Mouse (Mus musculus): ENCODE results near the gene Tbc1d13. TPM values are rescaled to one million over a fixed set of nuclear protein-coding genes. Genes with fewer than 3 reads are reported as not detected.
A peak's percentile ranks its signal among the peaks of the same experiment; 100 is the strongest.

The Tbc1d13 gene
- total RNA-seq (2014; rRNA removed): 25.8 and 26.6 TPM in 2 replicates
- 36.3 and 42.6 TPM in 2 replicates for polyA plus RNA-seq (2012; rRNA removed)

GRCm38 (mm10) chr2:30133613-30134377 is at the start of gene Tbc1d13:
Tbc1d13 (plus strand) TSS chr2:30133746.
- WGBS: under 1% methylated on average over 46 of the region's 46 CpGs
- peaks cover 11% of the 10 kb centered on the region; the same call in 1 of the 2 replicates for H3K4me1 ChIP-seq (ENCODE audit: control insufficient read depth, insufficient read depth, low read length)
- peak within 1 kb of the TSS; percentile 92 for H3K9ac ChIP-seq (ENCODE audit: low read depth, low read length)

GRCm38 (mm10) chr2:30084113-30084512 is 49.4 kb upstream of the Tbc1d13 start:
- 73% methylated on average over 5 of the region's 5 CpGs for WGBS
- TF ChIP-seq POLR2A (IDR thresholded peaks at IDR 0.05; ENCODE audit: extremely low read depth, insufficient read depth, low read length): no peak
- no peak for TF ChIP-seq CTCF (IDR thresholded peaks at IDR 0.05; ENCODE audit: low read depth, low read length)
- no peak overlapping the region for H3K27ac ChIP-seq (replicated peaks; ENCODE audit: insufficient read depth, low read depth, low read length)

More at GRCm38 (mm10) chr2:30133613-30134377, at the start of gene Tbc1d13:
- TF ChIP-seq POLR2A (IDR thresholded peaks at IDR 0.05; ENCODE audit: extremely low read depth, insufficient read depth, low read length) (peak; percentile 96), CTCF (IDR thresholded peaks at IDR 0.05; ENCODE audit: low read depth, low read length) (no peak)
- peak within 1 kb of the TSS; percentile 92 for H3K4me3 ChIP-seq (ENCODE audit: insufficient read depth, low read depth, low read length)
- peaks cover 13% of the 10 kb centered on the region for H3K79me2 ChIP-seq (ENCODE audit: control insufficient read depth, insufficient read depth, low read length)
- H3K27me3 ChIP-seq (ENCODE audit: control insufficient read depth, insufficient read depth, low read length): no peaks in the 10 kb centered on the region
- H3K36me3 ChIP-seq (ENCODE audit: control insufficient read depth, insufficient read depth, low read length): peaks cover 14% of the 10 kb centered on the region
- peak within 1 kb of the TSS; percentile 92 for H3K27ac ChIP-seq (replicated peaks; ENCODE audit: insufficient read depth, low read depth, low read length)
- peak; percentile 88 for DNase-seq (ENCODE audit: extremely low read depth, low read depth, low spot score)

GRCm38 (mm10) chr2:30084632-30085031 is 48.9 kb upstream of the Tbc1d13 start:
- Histone ChIP-seq H3K27me3 (ENCODE audit: control insufficient read depth, insufficient read depth, low read length) (no peaks in the 10 kb centered on the region), H3K4me1 (ENCODE audit: control insufficient read depth, insufficient read depth, low read length) (no peaks in the 10 kb centered on the region), H3K9ac (ENCODE audit: low read depth, low read length) (no peak overlapping the region), H3K4me3 (ENCODE audit: insufficient read depth, low read depth, low read length) (no peak overlapping the region), H3K79me2 (ENCODE audit: control insufficient read depth, insufficient read depth, low read length) (no peaks in the 10 kb centered on the region), H3K36me3 (ENCODE audit: control insufficient read depth, insufficient read depth, low read length) (no peaks in the 10 kb centered on the region), H3K27ac (replicated peaks; ENCODE audit: insufficient read depth, low read depth, low read length) (no peak overlapping the region)
- TF ChIP-seq POLR2A (IDR thresholded peaks at IDR 0.05; ENCODE audit: extremely low read depth, insufficient read depth, low read length) (no peak), CTCF (IDR thresholded peaks at IDR 0.05; ENCODE audit: low read depth, low read length) (no peak)
- WGBS: 67% methylated on average over 12 of the region's 12 CpGs
- no peak for DNase-seq (ENCODE audit: extremely low read depth, low read depth, low spot score)

More at GRCm38 (mm10) chr2:30084113-30084512, 49.4 kb upstream of the Tbc1d13 start:
- no peak overlapping the region for H3K4me3 ChIP-seq (ENCODE audit: insufficient read depth, low read depth, low read length)
- no peaks in the 10 kb centered on the region for H3K4me1 ChIP-seq (ENCODE audit: control insufficient read depth, insufficient read depth, low read length)
- no peaks in the 10 kb centered on the region for H3K36me3 ChIP-seq (ENCODE audit: control insufficient read depth, insufficient read depth, low read length)
- H3K27me3 ChIP-seq (ENCODE audit: control insufficient read depth, insufficient read depth, low read length): no peaks in the 10 kb centered on the region
- no peak for DNase-seq (ENCODE audit: extremely low read depth, low read depth, low spot score)
- no peak overlapping the region for H3K9ac ChIP-seq (ENCODE audit: low read depth, low read length)
- H3K79me2 ChIP-seq (ENCODE audit: control insufficient read depth, insufficient read depth, low read length): no peaks in the 10 kb centered on the region

- no peak overlapping the region for H3K27ac ChIP-seq (replicated peaks; ENCODE audit: insufficient read depth, low read depth, low read length)
- WGBS: 92% methylated on average over 4 of the region's 4 CpGs
Measured at GRCm38 (mm10) chr2:30087310-30087709, 46.2 kb upstream of the Tbc1d13 start.

GRCm38 (mm10) chr2:30091521-30091920 is 42.0 kb upstream of the Tbc1d13 start:
- Histone ChIP-seq H3K9ac (ENCODE audit: low read depth, low read length) (no peak overlapping the region), H3K27me3 (ENCODE audit: control insufficient read depth, insufficient read depth, low read length) (no peaks in the 10 kb centered on the region), H3K4me3 (ENCODE audit: insufficient read depth, low read depth, low read length) (no peak overlapping the region), H3K4me1 (ENCODE audit: control insufficient read depth, insufficient read depth, low read length) (no peaks in the 10 kb centered on the region), H3K79me2 (ENCODE audit: control insufficient read depth, insufficient read depth, low read length) (no peaks in the 10 kb centered on the region), H3K36me3 (ENCODE audit: control insufficient read depth, insufficient read depth, low read length) (no peaks in the 10 kb centered on the region), H3K27ac (replicated peaks; ENCODE audit: insufficient read depth, low read depth, low read length) (no peak overlapping the region)
- WGBS: 98% methylated on average over 12 of the region's 12 CpGs
- TF ChIP-seq CTCF (IDR thresholded peaks at IDR 0.05; ENCODE audit: low read depth, low read length): no peak
- TF ChIP-seq POLR2A (IDR thresholded peaks at IDR 0.05; ENCODE audit: extremely low read depth, insufficient read depth, low read length): no peak
- no peak for DNase-seq (ENCODE audit: extremely low read depth, low read depth, low spot score)

More at GRCm38 (mm10) chr2:30087310-30087709, 46.2 kb upstream of the Tbc1d13 start:
- Histone ChIP-seq H3K36me3 (ENCODE audit: control insufficient read depth, insufficient read depth, low read length) (no peaks in the 10 kb centered on the region), H3K4me3 (ENCODE audit: insufficient read depth, low read depth, low read length) (no peak overlapping the region), H3K4me1 (ENCODE audit: control insufficient read depth, insufficient read depth, low read length) (no peaks in the 10 kb centered on the region), H3K79me2 (ENCODE audit: control insufficient read depth, insufficient read depth, low read length) (no peaks in the 10 kb centered on the region), H3K9ac (ENCODE audit: low read depth, low read length) (no peak overlapping the region), H3K27me3 (ENCODE audit: control insufficient read depth, insufficient read depth, low read length) (no peaks in the 10 kb centered on the region)
- TF ChIP-seq CTCF (IDR thresholded peaks at IDR 0.05; ENCODE audit: low read depth, low read length): no peak
- TF ChIP-seq POLR2A (IDR thresholded peaks at IDR 0.05; ENCODE audit: extremely low read depth, insufficient read depth, low read length): no peak
- DNase-seq (ENCODE audit: extremely low read depth, low read depth, low spot score): no peak

Data from liver, adult 2 months (tissue).